Mouse (Mus musculus) megakaryocyte, adult 5-6 weeks (primary cell): ENCODE data around the gene Kcnc3. TPM values are rescaled to one million over a fixed set of nuclear protein-coding genes. Genes with fewer than 3 reads are reported as not detected.

Source experiments
- ATAC-seq: 2 replicates; pipeline ENCODE4 v1.8.0; 2016; ENCODE audit warnings: mild to moderate bottlenecking, inconsistent platforms; ENCODE audit not compliant: poor library complexity, severe bottlenecking
- total RNA-seq, 2 experiments: library from RNA; stranded (forward) in 1 of 2; stranded (reverse) in 1 of 2; fragments of 153-499, 151-499 nt in 1 of 2; fragments of 221-1000, 200-1000 nt in 1 of 2; gene quantifications; 2 replicates each; pipeline versions ENCODE4 v1.2.3 to v1.2.4; 2015 to 2017

Gene Kcnc3
- total RNA-seq, 2 experiments from 2014 or later, result 0.67 TPM; not detected in 1

GRCm38 (mm10) chr7:44624828-44625227, 34.4 kb downstream of the Kcnc3 start:
- no peak for ATAC-seq

DNA sequence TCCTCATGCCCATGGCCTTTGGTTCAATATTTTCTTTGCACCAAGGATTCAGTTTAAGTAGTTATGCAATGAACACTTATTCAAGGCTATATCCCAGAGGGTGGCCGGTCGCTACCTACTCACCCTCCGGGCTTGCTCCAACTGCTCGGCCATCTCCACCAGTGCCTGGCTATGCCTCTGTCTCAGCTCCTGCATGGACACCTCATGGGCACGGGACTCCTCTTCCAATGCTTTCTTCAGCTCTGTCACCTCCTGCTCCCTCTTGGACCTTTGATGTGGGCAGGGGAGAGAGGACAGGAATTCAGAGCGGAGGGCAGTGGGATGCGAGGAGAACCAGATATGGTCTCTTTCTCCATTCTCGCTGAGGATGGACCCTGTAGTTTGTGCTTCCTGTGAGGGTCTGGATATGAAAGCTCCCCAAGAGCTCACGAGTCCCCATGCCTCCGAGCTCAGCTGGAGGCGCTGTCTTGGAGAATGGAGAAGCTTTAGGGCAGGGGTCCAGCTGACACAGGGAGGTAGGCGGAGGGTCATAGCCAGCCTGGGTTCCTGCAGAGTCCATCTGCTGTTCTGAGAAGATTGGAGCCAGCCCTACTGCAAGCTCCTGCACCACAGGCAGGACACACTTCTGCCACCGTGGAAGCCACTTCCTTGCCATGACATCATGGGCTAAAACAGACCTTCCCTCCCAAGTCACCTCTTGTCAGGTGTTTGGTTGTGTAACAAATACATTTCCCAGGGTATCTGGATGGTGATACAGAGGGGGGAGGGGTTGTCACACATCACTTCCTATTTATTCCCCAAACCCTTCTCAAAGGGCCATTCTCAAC, 35.0 kb downstream of the Kcnc3 start:
- ATAC-seq, result no peak

DNA sequence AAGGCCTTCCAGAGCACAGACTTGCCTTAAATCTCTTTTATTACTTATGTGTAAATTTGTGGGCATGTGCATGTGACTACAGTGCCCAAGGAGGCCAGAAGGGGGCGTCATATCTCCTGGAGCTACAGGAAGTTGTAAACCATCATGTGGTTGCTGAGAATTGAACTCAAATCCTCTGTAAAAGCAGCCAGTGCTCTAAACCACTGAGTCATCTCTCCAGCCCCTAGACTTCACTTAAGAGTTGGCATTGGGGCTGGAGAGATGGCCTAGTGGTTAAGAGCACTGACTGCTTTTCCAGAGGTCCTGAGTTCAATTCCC, 35.6 kb downstream of the Kcnc3 start:
- ATAC-seq, result no peak

GRCm38 (mm10) chr7:44626966-44627365, 36.5 kb downstream of the Kcnc3 start:
- no peak for ATAC-seq

GRCm38 (mm10) chr7:44628402-44629034, 38.1 kb downstream of the Kcnc3 start:
- no peak for ATAC-seq

DNA sequence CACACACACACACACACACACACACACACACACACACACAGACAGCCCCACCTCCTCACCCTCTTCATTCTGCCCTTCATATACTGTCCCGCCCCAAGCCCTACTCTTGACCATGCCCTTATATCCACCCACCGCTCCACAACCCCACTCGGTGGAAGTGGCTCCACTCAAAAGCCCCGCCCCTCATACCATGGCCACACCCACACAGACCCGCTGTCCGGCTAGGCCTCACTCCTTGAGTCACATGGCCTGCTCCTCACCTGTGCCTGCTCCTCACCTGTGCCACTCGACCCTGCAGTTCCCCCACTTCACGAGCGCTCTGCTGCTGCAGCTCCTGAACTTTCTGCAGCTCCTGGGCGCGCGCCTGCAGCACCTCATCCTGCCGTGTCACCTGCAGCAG, 40.0 kb downstream of the Kcnc3 start:
- no peak for ATAC-seq

GRCm38 (mm10) chr7:44632676-44633075, 42.2 kb downstream of the Kcnc3 start:
- no peak for ATAC-seq

DNA sequence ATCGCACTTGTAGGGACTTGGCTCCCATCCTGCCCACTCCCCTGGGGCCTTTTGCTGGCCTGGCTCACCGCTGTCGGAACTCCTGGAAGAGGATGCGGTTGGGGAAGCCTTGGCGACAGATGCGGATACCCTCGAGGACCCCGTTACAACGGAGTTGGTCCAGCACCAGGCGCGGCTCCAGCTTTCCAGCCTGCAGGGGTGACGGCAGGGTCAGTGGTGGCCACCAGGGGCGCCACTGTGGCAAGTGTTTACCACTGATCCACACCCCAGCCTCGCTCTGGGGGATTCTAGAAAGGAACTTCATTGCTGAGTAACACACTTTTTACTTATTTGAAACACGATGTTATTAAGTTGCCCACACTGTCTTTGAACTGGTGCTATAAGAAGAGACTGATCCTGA, 42.9 kb downstream of the Kcnc3 start:
- no peak for ATAC-seq

- ATAC-seq, result no peak
These were observed 46.2 kb downstream of the Kcnc3 start for GRCm38 (mm10) chr7:44636684-44637083.

GRCm38 (mm10) chr7:44638663-44639062, 48.2 kb downstream of the Kcnc3 start:
- no peak for ATAC-seq

DNA sequence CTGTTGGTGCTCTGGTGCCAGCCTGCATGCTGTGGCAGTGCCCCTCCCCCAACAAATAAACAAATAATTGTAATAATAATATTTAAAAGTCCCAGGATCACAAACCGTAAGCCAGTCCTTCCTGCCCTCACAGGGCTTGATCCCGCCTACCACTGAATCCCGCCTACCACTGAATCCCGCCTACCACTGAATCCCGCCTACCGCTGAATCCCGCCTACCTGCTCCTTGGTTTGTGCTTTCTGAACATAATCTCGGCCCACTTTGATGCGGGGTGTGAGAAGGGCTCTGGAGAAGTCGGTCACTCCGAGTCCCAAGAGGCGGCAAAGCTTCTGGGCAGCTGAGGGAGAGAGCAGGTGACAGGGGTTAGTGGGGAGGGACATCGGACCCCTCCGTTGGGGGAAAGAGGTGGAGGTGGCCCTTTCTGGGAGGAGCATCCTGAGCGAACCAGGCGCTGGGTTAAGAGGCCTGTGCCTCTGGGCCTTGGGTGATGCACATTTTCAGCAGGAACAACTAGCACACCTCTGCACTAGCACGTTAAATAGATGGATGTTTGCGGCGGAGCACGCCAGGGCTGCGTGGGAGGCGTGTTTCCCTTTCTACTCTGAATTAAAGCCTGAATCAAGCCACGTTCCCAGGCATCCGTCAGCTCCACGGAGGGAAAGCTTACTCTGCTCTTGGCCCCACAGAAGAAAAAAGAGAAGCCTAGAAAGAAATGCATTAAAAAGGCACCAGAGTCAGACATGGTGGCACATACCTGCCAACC, 50.6 kb downstream of the Kcnc3 start:
- no peak for ATAC-seq

DNA sequence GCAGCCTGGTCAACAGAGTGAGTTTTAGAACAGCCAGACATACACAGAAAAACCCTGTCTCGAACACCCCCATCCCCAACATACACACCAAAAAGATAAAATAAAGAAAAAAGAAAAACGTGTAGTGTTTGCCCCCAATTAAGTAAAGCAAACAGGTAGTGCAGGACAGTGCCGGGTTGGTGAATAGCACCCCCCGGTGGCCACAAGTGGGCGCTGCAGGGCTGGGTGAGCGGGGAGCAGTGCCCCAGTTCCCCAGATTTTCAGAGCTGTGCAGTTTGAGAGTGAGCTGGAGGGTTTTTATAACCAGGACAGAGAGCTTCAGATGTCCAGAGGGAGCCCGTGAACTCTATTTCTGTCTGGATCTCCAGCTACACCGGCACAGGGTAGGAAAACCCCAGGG, 51.4 kb downstream of the Kcnc3 start:
- ATAC-seq, result no peak

DNA sequence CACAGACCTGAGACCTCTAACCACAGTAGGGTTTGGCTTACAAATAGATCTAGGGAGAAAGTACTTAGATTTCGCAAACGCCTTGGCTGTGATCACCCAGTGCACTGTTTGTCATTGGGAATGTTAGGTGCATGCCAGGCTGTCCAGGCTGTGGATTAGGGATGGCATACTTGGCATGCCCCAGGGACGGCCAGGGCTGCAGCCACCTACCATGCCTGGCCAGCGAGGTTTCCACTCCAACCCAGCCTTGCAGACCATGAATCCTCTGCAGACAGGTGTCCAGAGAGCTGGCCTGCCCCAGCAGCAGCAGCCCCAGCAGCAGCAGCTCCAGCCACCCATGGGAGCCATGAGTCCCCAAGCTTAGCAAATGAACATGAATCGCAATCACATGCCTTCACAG, 54.8 kb downstream of the Kcnc3 start:
- no peak for ATAC-seq

- ATAC-seq, result no peak
These were observed 55.5 kb downstream of the Kcnc3 start for GRCm38 (mm10) chr7:44645951-44646350.

GRCm38 (mm10) chr7:44647042-44647724, 56.7 kb downstream of the Kcnc3 start:
- ATAC-seq, result 0 out of 2 replicates have a peak, but pooled peaks have one; percentile 47

- no peak for ATAC-seq
These were observed 57.3 kb downstream of the Kcnc3 start for GRCm38 (mm10) chr7:44647729-44648128.

GRCm38 (mm10) chr7:44649094-44649610, 58.7 kb downstream of the Kcnc3 start:
- no peak for ATAC-seq

GRCm38 (mm10) chr7:44649990-44650389, 59.5 kb downstream of the Kcnc3 start:
- ATAC-seq, result peak; percentile 47; the same call in 1 of the 2 replicates

DNA sequence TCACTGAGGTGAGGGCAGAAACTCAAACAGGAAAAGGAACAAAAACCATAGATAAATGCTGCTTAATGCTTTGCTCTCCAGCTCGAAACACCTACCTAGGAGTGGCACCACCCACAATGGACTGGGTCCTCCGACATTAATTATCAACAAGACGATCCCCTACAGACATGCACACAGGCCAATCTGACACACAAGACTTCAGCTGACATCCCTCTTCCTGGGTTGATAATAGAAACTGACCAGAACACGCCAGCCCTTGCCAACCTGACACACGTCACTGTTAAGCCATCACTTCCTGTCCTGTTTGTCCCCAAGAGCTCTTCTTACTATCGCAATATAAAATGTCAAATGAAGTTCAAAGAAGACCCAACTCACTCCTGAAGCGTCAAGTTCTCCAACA, 61.0 kb downstream of the Kcnc3 start:
- ATAC-seq, result no peak

GRCm38 (mm10) chr7:44653773-44654172, 63.3 kb downstream of the Kcnc3 start:
- no peak for ATAC-seq
